Mouse (Mus musculus): ENCODE measurements around the gene Cul9.
"Not testable (repeated sequence)": the region's sequence is repeated elsewhere in the genome, so short reads cannot be mapped to it uniquely, and the experiment has no call there.

The Cul9 gene

GRCm38 (mm10) chr17:46502775-46503174 lies 43.4 kb downstream of the Cul9 start:
- DNase-seq (ENCODE audit: low spot score): no peak

GRCm38 (mm10) chr17:46497956-46498355 lies 48.2 kb downstream of the Cul9 start:
- DNase-seq (ENCODE audit: low spot score): peak; percentile 43

GRCm38 (mm10) chr17:46496623-46497434 lies 49.4 kb downstream of the Cul9 start, which contains the start of gene Dnph1:
Gene Dnph1, plus strand, starts transcription at chr17:46496711.
- DNase-seq (ENCODE audit: low spot score): peak; percentile 69

- not testable (repeated sequence) for DNase-seq (ENCODE audit: low spot score)
Measured at GRCm38 (mm10) chr17:46496081-46496480, 50.1 kb downstream of the Cul9 start.

- no peak for DNase-seq (ENCODE audit: low spot score)
Measured at GRCm38 (mm10) chr17:46495486-46495885, 50.7 kb downstream of the Cul9 start.

GRCm38 (mm10) chr17:46487431-46487830 lies 58.8 kb downstream of the Cul9 start, which contains the start of gene Ttbk1:
Gene Ttbk1, minus strand, starts transcription at chr17:46487675.
- no peak for DNase-seq (ENCODE audit: low spot score)

GRCm38 (mm10) chr17:46486995-46487394 lies 59.2 kb downstream of the Cul9 start:
- DNase-seq (ENCODE audit: low spot score): no peak

- DNase-seq (ENCODE audit: low spot score): no peak
Measured at GRCm38 (mm10) chr17:46484461-46484875, 61.7 kb downstream of the Cul9 start.

- no peak for DNase-seq (ENCODE audit: low spot score)
Measured at GRCm38 (mm10) chr17:46484021-46484431, 62.2 kb downstream of the Cul9 start.

- no peak for DNase-seq (ENCODE audit: low spot score)
Measured at GRCm38 (mm10) chr17:46483561-46484001, 62.6 kb downstream of the Cul9 start.

- no peak for DNase-seq (ENCODE audit: low spot score)
Measured at GRCm38 (mm10) chr17:46477286-46477685, 68.9 kb downstream of the Cul9 start.

GRCm38 (mm10) chr17:46476601-46477000 lies 69.6 kb downstream of the Cul9 start:
- DNase-seq (ENCODE audit: low spot score): no peak

- no peak for DNase-seq (ENCODE audit: low spot score)
Measured at GRCm38 (mm10) chr17:46467830-46468229, 78.4 kb downstream of the Cul9 start.

GRCm38 (mm10) chr17:46462226-46462625 lies 84.0 kb downstream of the Cul9 start:
- no peak for DNase-seq (ENCODE audit: low spot score)

GRCm38 (mm10) chr17:46461347-46461746 lies 84.8 kb downstream of the Cul9 start:
- no peak for DNase-seq (ENCODE audit: low spot score)

- DNase-seq (ENCODE audit: low spot score): no peak
Measured at GRCm38 (mm10) chr17:46460673-46461072, 85.5 kb downstream of the Cul9 start.

- DNase-seq (ENCODE audit: low spot score): no peak
Measured at GRCm38 (mm10) chr17:46458439-46458838, 87.7 kb downstream of the Cul9 start.

- DNase-seq (ENCODE audit: low spot score): peak; percentile 39
Measured at GRCm38 (mm10) chr17:46457791-46458190, 88.4 kb downstream of the Cul9 start.

GRCm38 (mm10) chr17:46455110-46455691 lies 91.0 kb downstream of the Cul9 start:
- peak; percentile 38 for DNase-seq (ENCODE audit: low spot score)

- no peak for DNase-seq (ENCODE audit: low spot score)
Measured at GRCm38 (mm10) chr17:46454539-46454938, 91.6 kb downstream of the Cul9 start.

GRCm38 (mm10) chr17:46453970-46454411 lies 92.2 kb downstream of the Cul9 start:
- no peak for DNase-seq (ENCODE audit: low spot score)

- DNase-seq (ENCODE audit: low spot score): no peak
Measured at GRCm38 (mm10) chr17:46453302-46453948, 92.8 kb downstream of the Cul9 start.

- DNase-seq (ENCODE audit: low spot score): no peak
Measured at GRCm38 (mm10) chr17:46452683-46453082, 93.5 kb downstream of the Cul9 start.

Measured in urinary bladder, postnatal 25 days (tissue).